9 mouse cellular contexts compared by ENCODE assay signal in genomic region chr9:94681095-94681487, GRCm38 (mm10). TPM values are rescaled to one million over a fixed set of nuclear protein-coding genes. Genes with fewer than 3 reads are reported as not detected.
DNase-seq lines count a peak whose midpoint lies in the region; ATAC-seq and TF ChIP-seq lines count a peak whose summit lies in the region.
"Had no signal": no experiment of that assay in that cellular context is flagged by ENCODE, and none has a peak within 500 bp of the region (broad histone marks: within the 10 kb centered on the region; RNA-seq: fewer than 3 reads in every experiment).

No protein-coding gene starts in this region.

- intact Hi-C loops in heart, adult 2 months (cut with DNase I), result no loop called here

- no peak overlapping the region for H3K27ac ChIP-seq in heart, adult 2 months
- no peak overlapping the region for H3K27ac ChIP-seq in heart, embryonic 12.5 days (ENCODE audit: poor library complexity, severe bottlenecking)
- H3K27ac ChIP-seq in hindbrain, embryonic 12.5 days, result no peak overlapping the region
- H3K27ac ChIP-seq in forebrain, embryonic 14.5 days (ENCODE audit: low read depth, low read length), result no peak overlapping the region
- no peak overlapping the region for H3K27ac ChIP-seq in forebrain, embryonic 10.5 days

- no peak for TF ChIP-seq CTCF in heart, adult 2 months (IDR thresholded peaks at IDR 0.05)
- no peak for TF ChIP-seq CTCF in E14TG2a.4 (conservative IDR thresholded peaks at IDR 0.05; ENCODE audit: low read length)

- H3K4me1 ChIP-seq in heart, adult 2 months (ENCODE audit: control insufficient read depth, insufficient read depth, low read length), result no peaks in the 10 kb centered on the region; the same call in 1 of the 2 replicates
- 0 out of 2 replicates have a peak, but pooled peaks cover 5% of the 10 kb centered on the region for H3K4me1 ChIP-seq in heart, embryonic 12.5 days (replicated peaks)
- peaks cover 24% of the 10 kb centered on the region for H3K4me1 ChIP-seq in E14TG2a.4 (replicated peaks; ENCODE audit: low read depth, low read length)
- no peaks in the 10 kb centered on the region for H3K4me1 ChIP-seq in hindbrain, embryonic 12.5 days
- no peaks in the 10 kb centered on the region for H3K4me1 ChIP-seq in forebrain, embryonic 14.5 days (ENCODE audit: control insufficient read depth, insufficient read depth, low read length)
- 0 out of 2 replicates have a peak, but pooled peaks cover 3% of the 10 kb centered on the region for H3K4me1 ChIP-seq in forebrain, embryonic 10.5 days

- no peaks in the 10 kb centered on the region for H3K9me3 ChIP-seq in heart, embryonic 12.5 days (replicated peaks)
- peaks cover 7% of the 10 kb centered on the region for H3K9me3 ChIP-seq in E14TG2a.4 (ENCODE audit: low read length)
- H3K9me3 ChIP-seq in hindbrain, embryonic 12.5 days (replicated peaks), result no peaks in the 10 kb centered on the region
- H3K9me3 ChIP-seq in forebrain, embryonic 14.5 days (replicated peaks; ENCODE audit: control insufficient read depth, low read length), result no peaks in the 10 kb centered on the region
- no peaks in the 10 kb centered on the region for H3K9me3 ChIP-seq in forebrain, embryonic 10.5 days

- no peak for ATAC-seq in heart, embryonic 12.5 days (ENCODE audit: insufficient number of reproducible peaks, low FRiP score)
- no peak for ATAC-seq in hindbrain, embryonic 12.5 days (ENCODE audit: low FRiP score)
- no peak for ATAC-seq in forebrain, embryonic 14.5 days

- no peak overlapping the region for H3K4me2 ChIP-seq in heart, embryonic 12.5 days
- H3K4me2 ChIP-seq in hindbrain, embryonic 12.5 days (replicated peaks), result no peak overlapping the region
- H3K4me2 ChIP-seq in forebrain, embryonic 14.5 days (ENCODE audit: low read length), result no peak overlapping the region

- peak; percentile 57 to 73 for DNase-seq in heart, adult 2 months
- peak; percentile 77 for DNase-seq in fibroblast of lung, adult 2 months (ENCODE audit: low read depth)
- DNase-seq in left cerebral cortex, adult 8-10 months (ENCODE audit: low spot score in 2 of 2), result peak; percentile 38 to 78
- DNase-seq in forebrain, embryonic 14.5 days (ENCODE audit: low spot score), result no peak
- no peak for DNase-seq in forebrain, embryonic 10.5 days (ENCODE audit: extremely low spot score, low spot score)
- DNase-seq: thymus, postnatal 25 days had no signal

- no peak for TF ChIP-seq POLR2A in heart, adult 2 months (IDR thresholded peaks at IDR 0.05; ENCODE audit: insufficient read depth, low read depth, low read length)

- 64% methylated on average over 8 of the region's 8 CpGs for WGBS in heart, adult 2 months
- 77% methylated on average over 8 of the region's 8 CpGs for WGBS in heart, embryonic 12.5 days
- 87% methylated on average over 8 of the region's 8 CpGs for WGBS in hindbrain, embryonic 12.5 days
- 88% methylated on average over 8 of the region's 8 CpGs for WGBS in forebrain, embryonic 14.5 days
- 89% methylated on average over 8 of the region's 8 CpGs for WGBS in forebrain, embryonic 10.5 days

- no peak overlapping the region for H3K9ac ChIP-seq in heart, adult 2 months (ENCODE audit: low read depth, low read length)
- H3K9ac ChIP-seq in heart, embryonic 12.5 days, result no peak overlapping the region
- no peak overlapping the region for H3K9ac ChIP-seq in hindbrain, embryonic 12.5 days
- H3K9ac ChIP-seq in forebrain, embryonic 14.5 days (ENCODE audit: low read length), result no peak overlapping the region

- H3K4me3 ChIP-seq in heart, adult 2 months, result no peak overlapping the region
- no peak overlapping the region for H3K4me3 ChIP-seq in heart, embryonic 12.5 days
- peak overlapping the region; percentile 50 for H3K4me3 ChIP-seq in E14TG2a.4 (replicated peaks; ENCODE audit: low read length)
- no peak overlapping the region for H3K4me3 ChIP-seq in hindbrain, embryonic 12.5 days
- no peak overlapping the region for H3K4me3 ChIP-seq in forebrain, embryonic 14.5 days (ENCODE audit: low read depth, low read length)
- H3K4me3 ChIP-seq in forebrain, embryonic 10.5 days, result no peak overlapping the region

- H3K79me2 ChIP-seq in heart, adult 2 months (replicated peaks; ENCODE audit: control insufficient read depth, insufficient read depth, low read length), result no peaks in the 10 kb centered on the region

- no peaks in the 10 kb centered on the region for H3K27me3 ChIP-seq in heart, adult 2 months (ENCODE audit: control insufficient read depth, insufficient read depth, low read length)
- H3K27me3 ChIP-seq in heart, embryonic 12.5 days (replicated peaks), result no peaks in the 10 kb centered on the region
- H3K27me3 ChIP-seq in E14TG2a.4 (ENCODE audit: insufficient read depth, low read length), result peaks cover 51% of the 10 kb centered on the region
- H3K27me3 ChIP-seq in hindbrain, embryonic 12.5 days, result no peaks in the 10 kb centered on the region
- H3K27me3 ChIP-seq in forebrain, embryonic 14.5 days (replicated peaks; ENCODE audit: control insufficient read depth, insufficient read depth, low read length), result no peaks in the 10 kb centered on the region
- H3K27me3 ChIP-seq in forebrain, embryonic 10.5 days (ENCODE audit: poor library complexity, severe bottlenecking), result no peaks in the 10 kb centered on the region

- no peak for TF ChIP-seq EP300 in heart, adult 2 months (IDR thresholded peaks at IDR 0.05; ENCODE audit: insufficient read depth, low read depth, low read length)

- H3K36me3 ChIP-seq in heart, adult 2 months (ENCODE audit: control insufficient read depth, insufficient read depth, low read length), result no peaks in the 10 kb centered on the region
- no peaks in the 10 kb centered on the region for H3K36me3 ChIP-seq in heart, embryonic 12.5 days
- H3K36me3 ChIP-seq in E14TG2a.4 (ENCODE audit: insufficient read depth, low read length), result no peaks in the 10 kb centered on the region
- H3K36me3 ChIP-seq in hindbrain, embryonic 12.5 days, result no peaks in the 10 kb centered on the region
- no peaks in the 10 kb centered on the region for H3K36me3 ChIP-seq in forebrain, embryonic 14.5 days (ENCODE audit: control insufficient read depth, insufficient read depth, low read length)
- H3K36me3 ChIP-seq in forebrain, embryonic 10.5 days (replicated peaks), result no peaks in the 10 kb centered on the region

RNA-seq across cellular contexts. Expression of gene Slc9a9, which starts 11.4 kb away (rescaled TPM):
- 1 to 10 TPM; 1.9 to 2.2 TPM for total RNA-seq in heart, adult 2 months (2021)
- 2.0 and 2.8 TPM in 2 replicates for polyA plus RNA-seq in heart, adult 2 months (2012; rRNA removed)
- 3.9 and 4.0 TPM in 2 replicates for polyA plus RNA-seq in heart, embryonic 12.5 days (2016; fragmentation: Nextera tagmentation; extraction: Ambion mirVana)
- total RNA-seq in left cerebral cortex, adult 8-10 months (2022), result 10 to 100 TPM; 20.8 to 27.9 (median 24.4) TPM
- polyA plus RNA-seq in hindbrain, embryonic 12.5 days (2016; fragmentation: Nextera tagmentation; extraction: Ambion mirVana), result 4.9 and 6.2 TPM in 2 replicates
- 3.7 and 4.7 TPM in 2 replicates for polyA plus RNA-seq in forebrain, embryonic 14.5 days (2014; fragmentation: Nextera tagmentation; extraction: Ambion mirVana)
- 0.91 and 1.2 TPM in 2 replicates for polyA plus RNA-seq in forebrain, embryonic 10.5 days (2016; fragmentation: Nextera tagmentation; extraction: Ambion mirVana)

Comparison
In these comparisons a context has a peak if more than half of its experiments do, and no peak if none do; other contexts are left out.
1. DNase-seq: peak in heart, adult 2 months (2 of 2), fibroblast of lung, adult 2 months (single experiment) and left cerebral cortex, adult 8-10 months (2 of 2); none in forebrain, embryonic 14.5 days (single experiment) and forebrain, embryonic 10.5 days (single experiment).